Mouse (Mus musculus) naive thymus-derived CD4-positive, alpha-beta T cell, adult 2 months (primary cell): ENCODE data around the gene Tnrc6c.

Experiments
- DNase-seq: peaks from one replicate; pipeline ENCODE4 v3.0.0-alpha.2; 2011; ENCODE audit warnings: low read depth

The Tnrc6c gene

DNA sequence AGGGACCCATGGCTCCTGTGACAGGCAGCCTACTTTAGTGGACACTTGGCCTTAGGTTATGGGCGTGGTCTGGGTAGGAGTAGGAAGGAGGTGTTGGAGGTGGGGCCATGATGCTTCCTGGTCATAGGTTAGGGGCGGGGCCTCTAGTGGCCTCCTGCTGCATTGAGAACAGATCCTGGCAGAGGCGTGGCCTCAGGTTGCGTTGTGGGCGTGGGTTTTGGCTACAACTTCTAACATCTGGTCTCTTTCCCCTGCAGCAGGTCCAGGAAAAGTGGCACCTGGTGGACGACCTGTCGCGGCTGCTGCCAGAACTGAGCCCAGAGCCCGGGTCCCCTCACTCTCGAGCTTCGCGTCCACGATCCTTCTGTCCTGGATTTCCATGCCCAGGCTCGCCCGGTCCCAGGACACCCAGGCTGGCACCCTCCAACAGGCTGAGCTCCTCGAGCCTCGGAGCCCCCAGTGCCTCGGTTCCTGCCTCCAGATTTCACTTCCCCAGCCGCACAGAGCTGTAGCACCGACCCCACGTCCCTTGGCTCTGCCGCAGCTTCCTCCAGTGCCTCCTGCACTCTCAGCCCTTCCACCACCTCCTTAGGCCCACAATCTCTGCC is 138.3 kb downstream of the Tnrc6c start:
- DNase-seq = peak; percentile 57

- peak; percentile 75 for DNase-seq
Measured at GRCm38 (mm10) chr11:117794035-117794551, 140.0 kb downstream of the Tnrc6c start.

DNA sequence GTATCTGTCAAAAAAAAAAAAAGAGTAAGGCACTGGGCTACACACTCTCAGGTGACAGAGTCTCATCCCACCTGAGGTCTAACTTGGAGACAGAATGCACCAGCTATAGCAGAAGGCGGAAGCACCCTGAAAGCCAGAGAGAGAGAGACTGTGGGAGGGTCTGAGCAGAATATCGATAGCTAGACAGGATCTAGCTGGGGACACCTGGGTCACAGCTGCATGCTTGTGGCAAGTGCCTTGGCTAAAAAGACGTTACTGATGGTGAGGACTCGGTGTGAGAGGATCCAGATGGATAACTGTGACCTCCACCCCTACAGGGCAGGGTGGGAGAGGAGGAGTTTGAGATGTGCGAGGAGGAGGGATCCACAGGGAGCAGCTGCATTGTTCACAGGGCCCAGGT is 142.9 kb downstream of the Tnrc6c start:
- DNase-seq = peak; percentile 18

GRCm38 (mm10) chr11:117797511-117798159 is 143.5 kb downstream of the Tnrc6c start, which contains the start of gene 6030468B19Rik:
Gene 6030468B19Rik, plus strand, starts transcription at chr11:117797660.
- no peak for DNase-seq

DNA sequence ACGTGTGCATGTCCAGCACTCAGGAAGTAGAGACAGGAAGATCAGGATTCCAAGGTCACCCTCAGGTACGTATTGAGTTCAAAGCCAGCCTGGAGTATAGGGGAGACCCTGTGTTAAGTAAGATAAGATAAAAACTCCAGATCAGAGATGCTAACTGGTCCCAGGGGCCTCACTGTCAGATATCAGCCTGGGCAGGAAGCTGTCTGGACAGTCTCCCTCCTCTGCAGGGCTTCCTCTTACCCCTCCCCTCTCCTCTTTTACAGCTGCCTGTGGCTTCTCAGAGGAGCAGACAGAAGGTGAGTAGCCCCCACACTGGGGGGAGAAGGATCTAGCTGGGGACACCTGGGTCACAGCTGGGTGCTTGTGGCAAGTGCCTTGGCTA is 144.1 kb downstream of the Tnrc6c start:
- DNase-seq = no peak

GRCm38 (mm10) chr11:117799174-117799573 is 145.1 kb downstream of the Tnrc6c start:
- DNase-seq = no peak

GRCm38 (mm10) chr11:117800038-117800437 is 145.9 kb downstream of the Tnrc6c start:
- no peak for DNase-seq

DNA sequence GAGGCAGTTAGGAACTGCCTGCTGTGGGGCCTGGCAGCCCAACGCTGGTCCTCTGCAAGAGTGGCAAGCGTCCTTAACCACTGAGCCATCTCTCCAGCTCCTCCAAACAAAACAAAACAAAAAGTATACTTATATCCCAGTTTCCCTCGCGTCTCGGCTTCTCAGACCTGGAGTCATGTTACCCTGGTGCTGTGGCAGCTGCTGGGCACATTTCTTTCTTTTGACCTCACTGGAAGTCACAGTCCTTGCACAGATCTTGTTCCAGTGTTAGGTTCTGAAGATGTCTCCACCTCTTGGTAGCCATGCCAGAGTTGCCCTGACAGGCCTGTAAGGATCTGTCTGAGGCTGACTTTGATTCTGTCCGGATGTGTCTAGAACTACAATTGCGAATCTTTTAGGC is 147.6 kb downstream of the Tnrc6c start:
- DNase-seq = no peak

DNA sequence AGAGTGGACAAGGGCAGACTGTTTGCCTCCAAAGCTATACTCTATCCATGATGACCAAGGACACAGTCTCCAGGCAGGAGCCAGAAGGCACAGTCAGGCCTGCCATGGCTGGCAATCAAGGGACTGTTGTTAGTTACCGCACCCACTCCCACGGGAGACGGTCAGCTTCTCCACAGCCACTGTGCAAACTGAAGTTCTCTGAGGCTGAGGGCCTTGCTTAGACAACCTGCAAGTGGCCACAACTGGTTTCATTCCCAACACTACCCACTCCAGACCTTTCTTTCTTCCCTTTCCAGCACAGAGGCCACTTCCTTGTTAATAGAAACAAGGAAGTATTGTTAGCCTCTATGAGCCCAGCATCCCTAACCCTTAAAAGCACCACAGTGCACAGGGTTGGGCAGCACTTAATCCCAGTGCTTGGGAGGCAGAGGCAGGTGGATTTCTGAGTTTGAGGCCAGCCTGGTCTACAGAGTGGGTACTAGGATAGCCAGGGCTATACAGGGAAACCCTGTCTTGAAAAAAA is 149.1 kb downstream of the Tnrc6c start:
- DNase-seq = no peak

- no peak for DNase-seq
Measured at GRCm38 (mm10) chr11:117806781-117807180, 152.7 kb downstream of the Tnrc6c start.

DNA sequence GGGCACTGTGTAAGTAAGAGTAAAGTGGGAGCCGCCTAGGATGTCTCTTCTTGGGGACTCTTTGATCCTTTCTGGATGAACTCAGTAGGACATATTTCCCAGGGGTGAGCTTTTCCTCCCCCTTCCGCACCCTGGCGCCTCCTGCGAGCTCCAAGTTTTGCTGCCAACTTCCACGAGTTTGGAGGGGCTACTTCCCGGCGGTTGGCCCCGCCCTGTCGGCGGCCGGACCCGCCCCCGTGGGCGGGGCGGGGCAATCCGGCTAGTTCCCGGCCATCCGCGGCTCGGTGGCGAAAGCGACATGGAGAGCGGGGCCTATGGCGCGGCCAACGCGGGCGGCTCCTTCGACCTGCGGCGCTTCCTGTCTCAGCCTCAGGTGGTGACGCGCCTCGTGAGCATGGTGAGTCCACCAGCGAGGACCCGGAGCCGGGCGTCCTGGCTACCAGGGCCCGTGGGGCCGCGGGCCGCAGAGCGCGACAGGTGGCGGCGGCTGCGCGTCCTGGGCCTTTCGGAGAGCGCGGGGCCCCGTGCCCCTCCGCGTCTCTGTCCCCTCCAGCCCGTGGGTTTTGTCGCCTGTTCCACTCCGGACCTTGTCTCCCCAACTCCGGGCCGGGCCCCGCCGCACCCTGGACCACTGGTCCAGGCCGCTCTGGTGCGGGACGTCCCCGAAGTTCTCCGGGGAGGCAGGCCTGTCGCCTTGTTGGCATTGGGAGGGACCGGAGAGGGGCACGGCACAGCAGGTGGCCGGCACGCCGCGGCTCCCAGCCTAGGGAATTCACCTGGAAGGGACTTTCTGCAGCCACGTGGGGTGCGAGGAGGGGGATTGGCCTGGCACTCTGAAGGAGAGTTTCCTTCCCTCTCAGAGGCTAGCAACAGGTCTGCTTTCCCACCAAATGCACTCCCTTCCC is 155.6 kb downstream of the Tnrc6c start, which contains the start of the genes Gm20708 and Syngr2:
TSS of gene Gm20708 (plus strand) at position 262 of the 905 bp plus-strand sequence.
TSS of gene Syngr2 (plus strand) at position 262 of the 905 bp plus-strand sequence.
- peak; percentile 71 for DNase-seq

DNA sequence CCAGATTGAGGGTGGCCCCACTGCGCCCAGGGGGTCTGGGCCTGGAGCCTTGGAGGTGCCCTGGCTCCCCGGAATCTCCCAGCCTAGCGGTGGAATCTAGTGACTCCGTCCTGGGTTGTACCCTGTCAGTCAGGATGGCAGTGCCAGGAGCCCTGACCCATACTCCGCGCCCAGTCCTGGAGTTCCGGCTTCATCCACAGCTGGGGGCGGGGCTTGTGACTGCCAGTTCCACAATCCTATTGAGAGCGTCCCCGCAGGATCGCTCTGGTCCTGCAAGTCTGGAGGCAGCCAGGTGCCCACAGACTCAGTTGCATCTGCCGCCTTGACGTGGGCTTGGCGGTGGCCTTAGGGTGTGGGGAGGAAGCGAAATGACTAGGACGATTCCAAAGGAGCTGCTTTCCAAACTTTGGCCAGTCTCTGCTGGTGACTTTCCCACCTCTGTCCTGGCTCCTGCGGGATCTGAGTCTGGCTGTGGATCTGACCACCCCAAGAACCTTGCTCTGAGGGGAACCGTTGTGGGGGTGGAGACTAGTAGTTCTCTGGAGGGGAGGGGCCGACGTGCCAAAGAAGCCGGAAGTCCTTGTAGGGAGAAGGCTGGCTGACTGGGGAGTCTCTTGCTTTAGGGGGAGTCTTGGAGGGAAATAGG is 156.4 kb downstream of the Tnrc6c start:
- peak; percentile 84 for DNase-seq
